In genomic region chr14:25842688-25843003, GRCm38 (mm10) we compare ENCODE assay signal across 7 mouse cellular contexts. TPM values are rescaled to one million over a fixed set of nuclear protein-coding genes. Genes with fewer than 3 reads are reported as not detected.
A peak's percentile ranks its signal among the peaks of the same experiment; 100 is the strongest.
DNase-seq lines count a peak whose midpoint lies in the region; ATAC-seq lines count a peak whose summit lies in the region.

No protein-coding gene starts in this region.

- ATAC-seq in lung, embryonic 16.5 days (ENCODE audit: low read depth): peak; percentile 10
- peak; percentile 50 for ATAC-seq in erythroid progenitor cell, adult 5-6 weeks (replicated peaks; ENCODE audit: low FRiP score, poor library complexity, severe bottlenecking)
- no peak for ATAC-seq in liver, embryonic 11.5 days (replicated peaks; ENCODE audit: low FRiP score)
- ATAC-seq in stomach, embryonic 14.5 days (ENCODE audit: insufficient number of reproducible peaks, insufficient read depth, low FRiP score, low read depth): no peak

- DNase-seq in lung, postnatal 36 days: no peak
- peak; percentile 50 for DNase-seq in liver, embryonic 11.5 days (ENCODE audit: low spot score)
- no peak for DNase-seq in testis, postnatal 14 days (ENCODE audit: low spot score)
- no peak for DNase-seq in kidney, postnatal 14 days

- peak overlapping the region; percentile 32; the same call in 1 of the 2 replicates for H3K27ac ChIP-seq in lung, embryonic 16.5 days (ENCODE audit: low read length)
- H3K27ac ChIP-seq in liver, embryonic 11.5 days (ENCODE audit: low read depth, low read length): no peak overlapping the region
- H3K27ac ChIP-seq in stomach, embryonic 14.5 days (ENCODE audit: low read length): peak overlapping the region; percentile 52; the same call in 1 of the 2 replicates

- WGBS in lung, embryonic 16.5 days: 2% methylated on average over 12 of the region's 12 CpGs
- WGBS in liver, embryonic 11.5 days: 5% methylated on average over 12 of the region's 12 CpGs
- 2% methylated on average over 12 of the region's 12 CpGs for WGBS in stomach, embryonic 14.5 days

- peak overlapping the region; percentile 85 for H3K4me2 ChIP-seq in lung, embryonic 16.5 days (ENCODE audit: low read depth, low read length)
- peak overlapping the region; percentile 88 for H3K4me2 ChIP-seq in liver, embryonic 11.5 days
- peak overlapping the region; percentile 99 for H3K4me2 ChIP-seq in stomach, embryonic 14.5 days (replicated peaks; ENCODE audit: low read depth, low read length)

- peak overlapping the region; percentile 81 for H3K9ac ChIP-seq in lung, embryonic 16.5 days (ENCODE audit: low read length)
- H3K9ac ChIP-seq in liver, embryonic 11.5 days (ENCODE audit: low read depth, low read length): peak overlapping the region; percentile 69
- peak overlapping the region; percentile 46 for H3K9ac ChIP-seq in stomach, embryonic 14.5 days (replicated peaks; ENCODE audit: low read depth, low read length)

- peaks cover 9% of the 10 kb centered on the region for H3K4me1 ChIP-seq in lung, embryonic 16.5 days (replicated peaks; ENCODE audit: control insufficient read depth, insufficient read depth, low read length)
- H3K4me1 ChIP-seq in liver, embryonic 11.5 days (replicated peaks; ENCODE audit: control insufficient read depth, insufficient read depth, low read length): peaks cover 14% of the 10 kb centered on the region; the same call in 1 of the 2 replicates
- H3K4me1 ChIP-seq in stomach, embryonic 14.5 days (ENCODE audit: control insufficient read depth, insufficient read depth, low read length): peaks cover 8% of the 10 kb centered on the region; the same call in 1 of the 2 replicates

- H3K4me3 ChIP-seq in lung, embryonic 16.5 days (ENCODE audit: low read length): peak overlapping the region; percentile 69
- peak overlapping the region; percentile 74 for H3K4me3 ChIP-seq in liver, embryonic 11.5 days (ENCODE audit: low read depth, low read length)
- peak overlapping the region; percentile 79 for H3K4me3 ChIP-seq in stomach, embryonic 14.5 days (ENCODE audit: low read depth, low read length)

- H3K27me3 ChIP-seq in lung, embryonic 16.5 days (ENCODE audit: control insufficient read depth, insufficient read depth, low read depth, low read length): no peaks in the 10 kb centered on the region
- peaks cover 6% of the 10 kb centered on the region for H3K27me3 ChIP-seq in liver, embryonic 11.5 days (replicated peaks; ENCODE audit: control insufficient read depth, insufficient read depth, low read length)
- H3K27me3 ChIP-seq in stomach, embryonic 14.5 days (ENCODE audit: control insufficient read depth, insufficient read depth, low read length): no peaks in the 10 kb centered on the region

- no peaks in the 10 kb centered on the region for H3K9me3 ChIP-seq in lung, embryonic 16.5 days (ENCODE audit: control insufficient read depth, low read length)
- H3K9me3 ChIP-seq in liver, embryonic 11.5 days (ENCODE audit: control insufficient read depth, low read length): no peaks in the 10 kb centered on the region
- no peaks in the 10 kb centered on the region for H3K9me3 ChIP-seq in stomach, embryonic 14.5 days (ENCODE audit: control insufficient read depth, low read depth, low read length)

- no peaks in the 10 kb centered on the region for H3K36me3 ChIP-seq in lung, embryonic 16.5 days (ENCODE audit: control insufficient read depth, insufficient read depth, low read length)
- no peaks in the 10 kb centered on the region for H3K36me3 ChIP-seq in liver, embryonic 11.5 days (ENCODE audit: control insufficient read depth, insufficient read depth, low read length)
- no peaks in the 10 kb centered on the region for H3K36me3 ChIP-seq in stomach, embryonic 14.5 days (ENCODE audit: control insufficient read depth, insufficient read depth, low read length)

RNA-seq across cellular contexts. Expression of gene Anxa11, which starts 0.7 kb away (rescaled TPM):
- polyA plus RNA-seq in lung, embryonic 16.5 days (2015; fragmentation: Nextera tagmentation; extraction: Ambion mirVana): 32.0 and 34.2 TPM in 2 replicates
- 12.3 and 26.0 TPM in 2 replicates for total RNA-seq in erythroid progenitor cell, adult 5-6 weeks (2015; ENCODE audit: low replicate concordance)
- total RNA-seq in erythroid progenitor cell, adult 5-6 weeks (2017; ENCODE audit: low replicate concordance): 2.1 and 5.1 TPM in 2 replicates
- 13.1 and 16.5 TPM in 2 replicates for polyA plus RNA-seq in liver, embryonic 11.5 days (2014; fragmentation: Nextera tagmentation; extraction: Ambion mirVana)
- polyA plus RNA-seq in stomach, embryonic 14.5 days (2014; fragmentation: Nextera tagmentation; extraction: Ambion mirVana): 35.5 and 42.2 TPM in 2 replicates

Comparison
In these comparisons a context has a peak if more than half of its experiments do, and no peak if none do; other contexts are left out.
1. ATAC-seq: peak in lung, embryonic 16.5 days (single experiment) and erythroid progenitor cell, adult 5-6 weeks (single experiment); none in liver, embryonic 11.5 days (single experiment) and stomach, embryonic 14.5 days (single experiment).
2. Peak in every context shown above with its lines, with median percentiles within 50 percentile points of each other: H3K4me2 ChIP-seq, H3K4me3 ChIP-seq and H3K9ac ChIP-seq.